Mouse (Mus musculus) midbrain, embryonic 16.5 days (tissue): Measurements from ENCODE around the gene Lmf1. TPM values are rescaled to one million over a fixed set of nuclear protein-coding genes. Genes with fewer than 3 reads are reported as not detected.

ENCODE experiments used
- ATAC-seq: fragments of 200-750 bp; cut with Nextera tagmentation; 2 replicates; pipeline ENCODE4 v1.8.0; 2017; ENCODE audit warnings: moderate TSS enrichment
- H3K27ac ChIP-seq: fragments of 300-500 bp; sonication (generic); 2 replicates; pipeline ENCODE4 v1.5.1; 2014; ENCODE audit warnings: mild to moderate bottlenecking, low read length, mixed read lengths
- H3K27me3 ChIP-seq: fragments of 300-500 bp; sonication (generic); 2 replicates; pipeline ENCODE4 v1.6.1; 2014; ENCODE audit warnings: low read depth, low read length, mixed read lengths; ENCODE audit not compliant: control insufficient read depth, insufficient read depth
- H3K36me3 ChIP-seq: fragments of 300-500 bp; sonication (generic); 2 replicates; pipeline ENCODE4 v1.6.1; 2014; ENCODE audit warnings: mild to moderate bottlenecking, low read length, moderate library complexity, mixed read lengths; ENCODE audit not compliant: control insufficient read depth, insufficient read depth
- H3K4me1 ChIP-seq: fragments of 300-500 bp; sonication (generic); 2 replicates; pipeline ENCODE4 v1.6.1; 2014; ENCODE audit warnings: mild to moderate bottlenecking, low read length, mixed read lengths; ENCODE audit not compliant: control insufficient read depth, insufficient read depth
- H3K4me2 ChIP-seq: fragments of 300-500 bp; sonication (generic); 2 replicates; pipeline ENCODE4 v1.6.1; 2014; ENCODE audit warnings: mild to moderate bottlenecking, low read length, mixed read lengths
- H3K4me3 ChIP-seq: fragments of 300-500 bp; sonication (generic); 2 replicates; pipeline ENCODE4 v1.5.1; 2014; ENCODE audit warnings: low read depth, mild to moderate bottlenecking, low read length, moderate library complexity, mixed read lengths
- H3K9ac ChIP-seq: fragments of 300-500 bp; sonication (generic); 2 replicates; pipeline ENCODE4 v1.6.1; 2014; ENCODE audit warnings: low read depth, low read length, mixed read lengths
- H3K9me3 ChIP-seq: fragments of 300-500 bp; sonication (generic); replicated peaks from 2 replicates; pipeline ENCODE4 v1.6.1; 2014; ENCODE audit warnings: mild to moderate bottlenecking, low read length, mixed read lengths; ENCODE audit not compliant: control insufficient read depth, poor library complexity, severe bottlenecking
- WGBS: fragments of 180-500 bp; shearing (Covaris S2); extraction: QIAGEN DNeasy Blood & Tissue Kit; methylation state at CpG from one replicate; pipeline ENCODE4 v1.1.7; 2014; 5-methylcytosine and 5-hydroxymethylcytosine counted together
- polyA plus RNA-seq: library from polyadenylated mRNA; unstranded; fragments of >200 nt; fragmentation: Nextera tagmentation; extraction: Ambion mirVana; gene quantifications from 2 replicates; pipeline ENCODE4 v1.2.1, GENCODE M21; 2015

Gene Lmf1
- polyA plus RNA-seq, 1 experiment from 2014 or later, result 20.4 TPM

DNA sequence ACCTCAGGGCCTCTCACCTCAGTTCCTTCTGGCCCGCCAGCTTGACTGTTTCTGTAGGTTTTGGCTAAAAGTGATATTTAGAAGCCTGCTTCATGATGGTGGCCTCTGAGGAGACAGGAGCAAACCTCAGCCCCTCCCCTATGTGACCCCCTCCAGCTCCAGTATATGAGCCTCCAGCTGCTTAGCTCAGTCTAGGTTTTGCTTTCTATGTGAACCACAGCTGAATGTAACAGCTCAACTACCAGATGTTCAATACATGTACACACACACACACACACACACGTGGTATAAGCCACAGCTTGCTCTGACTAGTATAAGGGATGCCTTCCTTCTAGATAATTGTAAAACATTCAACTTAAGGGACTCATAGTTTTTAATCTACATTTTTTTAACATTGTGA lies 2.9 kb upstream of the Lmf1 start:
- Histone ChIP-seq H3K4me3 (no peak overlapping the region), H3K9me3 (no peaks in the 10 kb centered on the region), H3K36me3 (no peaks in the 10 kb centered on the region), H3K27ac (no peak overlapping the region), H3K9ac (no peak overlapping the region), H3K27me3 (peaks cover 5% of the 10 kb centered on the region; the same call in 1 of the 2 replicates), H3K4me1 (peaks cover 13% of the 10 kb centered on the region), H3K4me2 (no peak overlapping the region)
- no peak for ATAC-seq
- 83% methylated on average over 2 of the region's 2 CpGs for WGBS

DNA sequence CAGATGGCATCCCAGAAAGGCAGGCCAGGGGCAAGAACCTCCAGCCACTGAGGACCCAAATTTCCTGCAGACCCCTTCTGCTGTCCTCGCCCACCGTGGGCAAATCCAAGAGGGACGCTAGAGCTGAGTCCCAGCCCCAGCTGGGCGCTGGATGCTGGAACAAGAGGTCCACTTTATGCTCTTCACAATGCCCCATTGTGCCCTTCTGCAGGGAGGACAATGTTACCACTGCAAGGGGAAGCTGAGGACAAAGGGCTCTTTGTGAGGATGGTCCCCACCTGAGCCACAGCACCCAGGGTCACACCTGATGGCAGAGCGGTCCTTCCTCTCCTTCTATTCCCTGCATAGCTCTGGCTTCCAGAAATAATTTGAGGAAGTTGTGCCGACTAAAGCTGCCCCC lies 1.6 kb upstream of the Lmf1 start:
- Histone ChIP-seq H3K9me3 (no peaks in the 10 kb centered on the region), H3K27ac (no peak overlapping the region), H3K4me3 (no peak overlapping the region), H3K4me1 (peaks cover 12% of the 10 kb centered on the region), H3K27me3 (peaks cover 3% of the 10 kb centered on the region; the same call in 1 of the 2 replicates), H3K36me3 (no peaks in the 10 kb centered on the region), H3K4me2 (no peak overlapping the region), H3K9ac (no peak overlapping the region)
- WGBS, result 53% methylated on average over 6 of the region's 6 CpGs
- no peak for ATAC-seq

DNA sequence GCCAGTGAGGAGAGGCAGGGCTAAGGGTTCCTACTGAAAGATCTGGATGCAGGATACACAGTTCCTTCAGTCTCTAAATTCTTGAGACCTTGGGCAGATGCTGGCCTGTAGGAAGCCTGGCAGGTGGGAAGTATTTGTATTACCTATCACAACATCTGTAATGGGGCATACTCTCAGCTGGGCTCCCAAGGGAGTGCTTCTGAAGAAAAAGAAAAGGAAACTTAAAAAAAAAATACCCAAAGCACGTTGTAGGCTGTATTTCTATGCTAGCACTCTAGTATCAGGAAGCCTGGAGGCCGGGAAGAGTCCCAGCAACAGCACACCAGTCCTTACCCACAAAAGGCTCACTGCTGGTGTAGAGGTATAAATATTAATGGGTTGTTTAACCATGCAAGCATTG lies 1.2 kb upstream of the Lmf1 start:
- Histone ChIP-seq H3K27ac (no peak overlapping the region), H3K9ac (no peak overlapping the region), H3K27me3 (no peaks in the 10 kb centered on the region), H3K9me3 (no peaks in the 10 kb centered on the region), H3K4me3 (no peak overlapping the region), H3K4me2 (no peak overlapping the region), H3K4me1 (peaks cover 12% of the 10 kb centered on the region), H3K36me3 (no peaks in the 10 kb centered on the region)
- ATAC-seq, result no peak
- 35% methylated on average over 2 of the region's 2 CpGs for WGBS

DNA sequence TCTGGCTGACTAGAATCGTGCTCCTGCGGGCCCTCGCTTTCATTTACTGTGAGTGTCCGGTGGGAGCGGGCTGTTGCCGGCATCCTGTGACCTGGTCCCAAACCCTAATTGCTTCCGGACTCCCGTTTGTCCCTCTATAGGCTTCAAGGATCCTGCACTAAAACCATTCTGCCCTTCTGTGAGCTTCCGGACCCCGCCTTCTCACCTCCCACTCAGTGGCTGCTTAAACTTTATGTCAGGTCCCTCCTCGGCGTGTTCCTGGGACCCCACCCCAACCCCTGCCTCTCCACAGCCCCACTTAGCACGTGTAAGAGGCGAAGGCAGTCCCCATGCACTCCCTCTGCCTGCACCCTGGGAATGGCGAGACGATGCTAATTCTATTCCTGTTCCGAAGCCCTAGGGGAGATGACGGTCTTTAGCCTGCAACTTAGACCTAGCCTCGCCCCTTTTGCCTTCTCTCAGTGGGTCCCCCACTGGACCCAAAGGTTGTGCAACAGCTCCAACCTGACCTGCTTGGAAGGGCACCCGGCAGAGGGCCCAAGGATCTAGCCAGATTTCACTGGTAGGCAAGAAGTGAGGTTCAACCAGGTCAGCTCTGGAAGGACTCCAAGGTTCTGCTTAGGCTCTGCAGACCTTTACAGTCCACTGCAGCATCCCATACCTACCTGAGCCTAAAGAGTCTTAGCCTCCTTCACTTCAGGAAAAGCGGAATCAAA lies 605 bp downstream of the Lmf1 start:
- WGBS, result 6% methylated on average over 21 of the region's 21 CpGs
- Histone ChIP-seq H3K36me3 (no peaks in the 10 kb centered on the region), H3K4me2 (peak overlapping the region; percentile 86), H3K9me3 (no peaks in the 10 kb centered on the region), H3K27ac (peak overlapping the region; percentile 73), H3K4me3 (peak overlapping the region; percentile 62), H3K4me1 (peaks cover 12% of the 10 kb centered on the region), H3K27me3 (no peaks in the 10 kb centered on the region), H3K9ac (peak overlapping the region; percentile 78)
- peak; percentile 60 for ATAC-seq

DNA sequence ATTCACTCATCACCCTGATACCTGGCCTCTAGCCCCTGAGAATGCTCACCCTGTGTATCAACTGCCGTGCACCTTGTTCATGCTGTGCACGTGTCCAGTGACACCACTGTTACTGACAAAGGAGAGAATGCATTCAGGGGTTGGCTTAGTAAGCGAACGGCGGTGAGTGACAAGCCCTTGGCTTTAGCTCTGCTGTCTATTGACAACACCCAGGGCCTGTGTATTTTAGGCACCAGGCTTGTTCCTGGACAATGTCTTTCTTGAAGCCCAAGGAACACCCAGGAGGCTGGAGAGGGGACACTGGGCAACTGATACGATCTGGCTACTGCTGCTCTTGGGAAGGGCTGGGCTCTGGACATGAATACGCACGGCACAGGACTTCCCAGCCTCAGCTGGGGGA lies 3.2 kb downstream of the Lmf1 start:
- no peaks in the 10 kb centered on the region for H3K36me3 ChIP-seq
- peaks cover 12% of the 10 kb centered on the region for H3K4me1 ChIP-seq
- no peak overlapping the region for H3K4me3 ChIP-seq
- H3K9me3 ChIP-seq, result no peaks in the 10 kb centered on the region
- H3K4me2 ChIP-seq, result no peak overlapping the region
- H3K27me3 ChIP-seq, result no peaks in the 10 kb centered on the region
- WGBS, result 77% methylated on average over 8 of the region's 8 CpGs
- no peak for ATAC-seq
- no peak overlapping the region for H3K9ac ChIP-seq
- no peak overlapping the region for H3K27ac ChIP-seq

DNA sequence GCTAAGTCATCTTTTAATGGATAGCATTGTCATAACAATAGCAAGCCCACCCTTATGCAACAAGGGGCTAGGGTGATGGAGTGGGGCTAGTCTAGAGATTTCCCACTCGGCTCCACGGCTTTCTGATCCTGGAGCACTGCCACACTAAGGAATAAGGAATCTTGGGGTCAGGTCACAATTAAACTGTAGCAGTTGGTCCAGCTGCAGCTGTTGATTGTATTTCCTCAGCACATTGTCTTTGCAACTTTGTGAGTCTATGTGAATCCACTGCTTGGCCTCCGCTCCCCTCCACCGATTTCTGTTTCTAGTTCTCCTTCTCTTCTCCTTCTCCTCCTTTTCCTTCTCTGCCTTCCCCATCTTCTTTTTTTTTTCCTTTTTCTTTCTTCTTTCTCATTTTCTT lies 4.2 kb downstream of the Lmf1 start:
- H3K27ac ChIP-seq, result no peak overlapping the region
- H3K4me1 ChIP-seq, result peaks cover 12% of the 10 kb centered on the region
- H3K4me3 ChIP-seq, result no peak overlapping the region
- H3K4me2 ChIP-seq, result no peak overlapping the region
- no peaks in the 10 kb centered on the region for H3K9me3 ChIP-seq
- H3K9ac ChIP-seq, result no peak overlapping the region
- H3K27me3 ChIP-seq, result no peaks in the 10 kb centered on the region
- 83% methylated on average over 4 of the region's 4 CpGs for WGBS
- ATAC-seq, result no peak
- H3K36me3 ChIP-seq, result no peaks in the 10 kb centered on the region

DNA sequence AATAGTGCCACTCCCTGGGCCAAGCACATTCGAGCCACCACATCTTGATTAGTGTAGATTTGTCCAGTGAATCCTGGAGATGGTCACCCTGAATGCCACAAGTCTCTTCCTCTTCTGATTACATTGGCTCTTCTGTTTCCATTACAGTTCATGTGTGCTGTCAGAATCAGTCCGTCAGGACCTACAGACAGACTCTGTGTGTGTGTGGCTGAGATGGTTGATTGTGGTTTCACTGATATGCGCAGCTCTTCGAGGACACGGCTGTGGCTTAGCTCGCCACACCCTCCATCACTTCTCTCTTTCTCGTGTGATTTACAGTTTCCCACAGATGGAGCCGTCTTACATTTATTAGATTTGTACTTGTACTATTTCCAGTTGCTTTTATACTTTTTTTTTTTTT lies 5.0 kb downstream of the Lmf1 start:
- Histone ChIP-seq H3K27ac (no peak overlapping the region), H3K9ac (no peak overlapping the region), H3K4me1 (peaks cover 6% of the 10 kb centered on the region; the same call in 1 of the 2 replicates), H3K4me3 (no peak overlapping the region), H3K27me3 (no peaks in the 10 kb centered on the region), H3K36me3 (no peaks in the 10 kb centered on the region), H3K9me3 (no peaks in the 10 kb centered on the region), H3K4me2 (no peak overlapping the region)
- ATAC-seq, result no peak
- whole genome bisulfite sequencing, result 94% methylated on average over 8 of the region's 8 CpGs

DNA sequence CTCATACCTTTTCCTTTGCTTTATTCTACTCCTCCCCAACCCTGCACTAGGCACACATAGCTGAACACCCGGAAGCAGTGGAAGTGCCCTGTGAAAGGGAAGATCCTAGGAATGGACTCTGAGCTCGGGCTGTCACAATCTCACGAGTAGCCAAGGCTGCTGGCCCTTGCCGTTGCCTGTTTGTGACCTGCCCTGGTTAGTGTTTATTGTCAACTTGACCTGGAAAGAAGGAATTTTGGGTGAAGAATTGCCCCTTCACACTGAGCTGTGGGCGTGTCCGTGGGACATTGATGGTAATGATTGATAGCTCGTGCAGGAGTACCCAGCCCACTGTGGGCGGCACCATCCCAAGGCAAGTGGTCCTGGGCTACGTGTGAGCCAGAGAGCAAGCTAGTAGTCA lies 5.8 kb downstream of the Lmf1 start:
- 94% methylated on average over 9 of the region's 9 CpGs for WGBS
- Histone ChIP-seq H3K9me3 (no peaks in the 10 kb centered on the region), H3K9ac (no peak overlapping the region), H3K4me1 (peaks cover 4% of the 10 kb centered on the region; the same call in 1 of the 2 replicates), H3K27me3 (no peaks in the 10 kb centered on the region), H3K36me3 (no peaks in the 10 kb centered on the region), H3K27ac (no peak overlapping the region), H3K4me2 (no peak overlapping the region), H3K4me3 (no peak overlapping the region)
- ATAC-seq, result no peak

DNA sequence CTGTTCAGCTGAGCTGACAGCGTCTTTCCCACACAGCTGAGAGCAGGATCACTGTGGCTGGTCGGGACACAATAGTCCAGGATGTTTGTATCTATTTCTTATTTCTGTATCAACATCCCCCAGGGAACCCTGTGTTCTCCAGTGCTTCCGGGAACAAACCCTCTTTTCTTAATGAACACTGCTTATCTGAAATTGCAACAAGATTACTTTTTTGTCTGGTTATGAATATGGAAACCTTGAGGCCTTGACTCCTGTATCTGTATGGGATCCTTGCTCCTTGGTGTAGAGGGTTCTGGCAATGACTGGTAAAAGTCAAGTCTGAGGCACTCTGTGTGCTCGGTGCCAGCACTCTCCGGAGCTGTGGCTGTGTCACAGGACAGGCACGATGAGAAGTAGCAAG lies 11.2 kb downstream of the Lmf1 start:
- Histone ChIP-seq H3K27ac (no peak overlapping the region), H3K9ac (no peak overlapping the region), H3K36me3 (peaks cover 2% of the 10 kb centered on the region), H3K4me1 (no peaks in the 10 kb centered on the region), H3K27me3 (no peaks in the 10 kb centered on the region), H3K4me2 (no peak overlapping the region), H3K4me3 (no peak overlapping the region), H3K9me3 (no peaks in the 10 kb centered on the region)
- no peak for ATAC-seq
- WGBS, result 95% methylated on average over 6 of the region's 6 CpGs
